Mouse (Mus musculus) layer of hippocampus, postnatal 14 days (tissue): ENCODE data around the gene Prkce. TPM values are rescaled to one million over a fixed set of nuclear protein-coding genes. Genes with fewer than 3 reads are reported as not detected.

ENCODE experiments used
- DNase-seq, 2 experiments: peaks; one replicate each; pipeline ENCODE4 v3.0.0; 2021 to 2022; ENCODE audit warnings: low spot score in 2 of 2, mixed read lengths in 1 of 2
- total RNA-seq, 2 experiments: library from RNA; stranded (reverse); gene quantifications; 2 replicates each; pipeline ENCODE4 v1.2.3; 2021

The Prkce gene
- total RNA-seq, 2 experiments from 2014 or later: 380 TPM

- DNase-seq: no peak
These were observed 433.5 kb downstream of the Prkce start for GRCm38 (mm10) chr17:86601116-86601515.

GRCm38 (mm10) chr17:86601901-86602300, 434.3 kb downstream of the Prkce start:
- DNase-seq: no peak

- no peak for DNase-seq
These were observed 436.4 kb downstream of the Prkce start for GRCm38 (mm10) chr17:86603848-86604444.

- no peak for DNase-seq
These were observed 440.4 kb downstream of the Prkce start for GRCm38 (mm10) chr17:86607981-86608380.

- DNase-seq: no peak
These were observed 442.8 kb downstream of the Prkce start for GRCm38 (mm10) chr17:86610271-86610969.

- no peak for DNase-seq
These were observed 444.2 kb downstream of the Prkce start for GRCm38 (mm10) chr17:86611772-86612171.

- no peak for DNase-seq
These were observed 448.2 kb downstream of the Prkce start for GRCm38 (mm10) chr17:86615592-86616291.

GRCm38 (mm10) chr17:86617570-86618237, 450.1 kb downstream of the Prkce start:
- DNase-seq: no peak

GRCm38 (mm10) chr17:86618431-86618861, 450.9 kb downstream of the Prkce start:
- no peak for DNase-seq

GRCm38 (mm10) chr17:86622862-86623261, 455.3 kb downstream of the Prkce start:
- DNase-seq: no peak

- no peak for DNase-seq
These were observed 458.9 kb downstream of the Prkce start for GRCm38 (mm10) chr17:86626523-86626922.

- DNase-seq: no peak
These were observed 465.5 kb downstream of the Prkce start for GRCm38 (mm10) chr17:86633131-86633530.

- DNase-seq: no peak
These were observed 469.7 kb downstream of the Prkce start for GRCm38 (mm10) chr17:86637311-86637710.

GRCm38 (mm10) chr17:86639279-86639678, 471.7 kb downstream of the Prkce start:
- no peak for DNase-seq

- no peak for DNase-seq
These were observed 479.6 kb downstream of the Prkce start for GRCm38 (mm10) chr17:86647226-86647625.

GRCm38 (mm10) chr17:86648856-86649435, 481.4 kb downstream of the Prkce start:
- DNase-seq: no peak

GRCm38 (mm10) chr17:86650241-86650640, 482.7 kb downstream of the Prkce start:
- DNase-seq: no peak

- no peak for DNase-seq
These were observed 483.5 kb downstream of the Prkce start for GRCm38 (mm10) chr17:86651091-86651490.

- DNase-seq: no peak
These were observed 485.2 kb downstream of the Prkce start for GRCm38 (mm10) chr17:86652751-86653150.

- no peak for DNase-seq
These were observed 488.8 kb downstream of the Prkce start for GRCm38 (mm10) chr17:86656369-86656768.

- no peak for DNase-seq
These were observed 494.7 kb downstream of the Prkce start for GRCm38 (mm10) chr17:86662301-86662700.
